Mouse (Mus musculus) lung, adult 2 months (tissue): Measurements from ENCODE around the gene Rap1gds1. TPM values are rescaled to one million over a fixed set of nuclear protein-coding genes. Genes with fewer than 3 reads are reported as not detected.

ENCODE experiments used
- DNase-seq: peaks from one replicate; pipeline ENCODE4 v3.0.0; 2022
- H3K4me1 ChIP-seq: fragments of 200-500 bp; 2 replicates; pipeline ENCODE4 v1.6.1; 2011; ENCODE audit warnings: low read length; ENCODE audit not compliant: control insufficient read depth, insufficient read depth
- H3K4me3 ChIP-seq: fragments of 200-500 bp; replicated peaks from 2 replicates; pipeline ENCODE3; 2011; ENCODE audit warnings: low read depth, mild to moderate bottlenecking, control low read depth, low read length; ENCODE audit errors: extremely low read depth
- CTCF ChIP-seq: fragments of 200-500 bp; IDR thresholded peaks from 2 replicates; pipeline ENCODE4 v1.5.1; 2011; ENCODE audit warnings: mild to moderate bottlenecking, low read length, control low read depth; ENCODE audit not compliant: insufficient read depth
- POLR2A ChIP-seq: fragments of 200-500 bp; IDR thresholded peaks from 2 replicates; pipeline ENCODE4 v1.6.1; 2011; ENCODE audit warnings: low read depth, mild to moderate bottlenecking, control low read depth, low read length, borderline replicate concordance; ENCODE audit errors: extremely low read depth
- WGBS: fragments of 180-500 bp; shearing (Covaris S2); methylation state at CpG from one replicate; pipeline ENCODE4 v1.1.7; 2018; 5-methylcytosine and 5-hydroxymethylcytosine counted together
- polyA plus RNA-seq: library from polyadenylated mRNA; depleted of rRNA; stranded (reverse); fragments of >200 nt; gene quantifications from 2 replicates; pipeline ENCODE4 v1.2.3, GENCODE M21; 2012; rRNA removed

Gene Rap1gds1
- polyA plus RNA-seq, 1 experiment: 19.6 TPM

- 86% methylated on average over 10 of the region's 10 CpGs for WGBS
- H3K4me1 ChIP-seq: no peaks in the 10 kb centered on the region
- TF ChIP-seq POLR2A (no peak), CTCF (no peak)
Observed at GRCm38 (mm10) chr3:138876418-138876817, 198.6 kb downstream of the Rap1gds1 start.

DNA sequence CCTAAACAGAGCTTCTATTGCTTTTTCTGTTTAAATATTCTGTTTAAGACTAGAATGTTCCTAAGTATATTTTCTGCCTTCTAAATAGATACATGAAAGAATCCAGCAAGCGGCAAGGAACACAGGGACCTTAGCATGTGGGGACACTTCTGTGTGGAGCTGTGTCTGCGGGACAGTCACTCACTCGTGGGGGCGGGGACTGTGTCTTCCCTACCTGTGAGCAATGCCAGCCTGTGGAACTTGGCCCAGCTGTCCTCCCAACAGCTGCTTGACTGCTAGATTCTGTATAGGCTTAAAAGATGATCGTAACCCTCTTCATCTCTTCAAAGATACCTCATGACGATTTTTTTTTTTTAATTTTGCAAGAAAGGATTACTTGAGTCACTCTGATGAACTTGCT is 199.1 kb downstream of the Rap1gds1 start:
- DNase-seq: no peak
- Histone ChIP-seq H3K4me1 (no peaks in the 10 kb centered on the region), H3K4me3 (no peak overlapping the region)
- WGBS: 89% methylated on average over 6 of the region's 6 CpGs
- TF ChIP-seq POLR2A (no peak), CTCF (no peak)

More at GRCm38 (mm10) chr3:138876418-138876817, 198.6 kb downstream of the Rap1gds1 start:
- no peak overlapping the region for H3K4me3 ChIP-seq
- DNase-seq: no peak

Other genes with a start within 250 kb of the Rap1gds1 start
- not detected in 2 replicates for gene Stpg2, start 130.5 kb upstream of the Rap1gds1 start, polyA plus RNA-seq